Mouse (Mus musculus): ENCODE results near the gene Fam173a. TPM values are rescaled to one million over a fixed set of nuclear protein-coding genes. Genes with fewer than 3 reads are reported as not detected.
"Not testable (repeated sequence)": the region's sequence is repeated elsewhere in the genome, so short reads cannot be mapped to it uniquely, and the experiment has no call there.

Fam173a gene
- polyA plus RNA-seq, 1 experiment from 2014 or later: 68.1 TPM

- no peak overlapping the region for H3K9ac ChIP-seq
Observed at GRCm38 (mm10) chr17:25751446-25751845, 41.3 kb downstream of the Fam173a start.

DNA sequence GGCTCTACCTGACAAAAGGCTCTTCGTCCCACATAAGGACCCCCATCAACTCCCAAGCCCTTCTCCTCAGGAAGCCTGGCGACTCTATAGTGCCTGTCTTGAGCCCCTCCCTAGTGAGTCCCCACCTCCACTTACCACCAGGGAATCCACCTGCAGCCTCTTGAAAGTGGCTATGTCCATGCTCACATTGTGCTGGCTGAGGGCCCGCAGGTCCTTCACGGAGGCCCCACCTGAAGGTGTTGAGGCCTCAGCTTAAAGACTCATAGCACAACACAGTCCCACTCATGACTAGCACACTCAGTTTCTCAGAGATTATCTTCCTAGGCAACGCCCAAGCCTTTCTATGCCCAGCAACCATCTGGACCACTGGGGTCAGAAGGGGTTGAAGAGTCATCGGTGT is 43.4 kb downstream of the Fam173a start:
- H3K9ac ChIP-seq: no peak overlapping the region
- H3K4me1 ChIP-seq: no peaks in the 10 kb centered on the region
- no peaks in the 10 kb centered on the region for H3K36me3 ChIP-seq
- ATAC-seq: no peak
- H3K9me3 ChIP-seq (replicated peaks): no peaks in the 10 kb centered on the region
- 61% methylated on average over 6 of the region's 6 CpGs for WGBS (ENCODE audit: insufficient replicate concordance)
- no peak overlapping the region for H3K4me3 ChIP-seq
- H3K27ac ChIP-seq: no peak overlapping the region
- no peak overlapping the region for H3K4me2 ChIP-seq
- H3K27me3 ChIP-seq (replicated peaks): peaks cover 21% of the 10 kb centered on the region; the same call in 1 of the 2 replicates

More at GRCm38 (mm10) chr17:25751446-25751845, 41.3 kb downstream of the Fam173a start:
- Histone ChIP-seq H3K4me2 (no peak overlapping the region), H3K27me3 (replicated peaks) (peaks cover 9% of the 10 kb centered on the region; the same call in 1 of the 2 replicates), H3K4me1 (no peaks in the 10 kb centered on the region), H3K9me3 (replicated peaks) (no peaks in the 10 kb centered on the region), H3K4me3 (no peak overlapping the region), H3K36me3 (no peaks in the 10 kb centered on the region), H3K27ac (no peak overlapping the region)
- 55% methylated on average over 5 of the region's 5 CpGs for WGBS (ENCODE audit: insufficient replicate concordance)
- no peak for ATAC-seq

DNA sequence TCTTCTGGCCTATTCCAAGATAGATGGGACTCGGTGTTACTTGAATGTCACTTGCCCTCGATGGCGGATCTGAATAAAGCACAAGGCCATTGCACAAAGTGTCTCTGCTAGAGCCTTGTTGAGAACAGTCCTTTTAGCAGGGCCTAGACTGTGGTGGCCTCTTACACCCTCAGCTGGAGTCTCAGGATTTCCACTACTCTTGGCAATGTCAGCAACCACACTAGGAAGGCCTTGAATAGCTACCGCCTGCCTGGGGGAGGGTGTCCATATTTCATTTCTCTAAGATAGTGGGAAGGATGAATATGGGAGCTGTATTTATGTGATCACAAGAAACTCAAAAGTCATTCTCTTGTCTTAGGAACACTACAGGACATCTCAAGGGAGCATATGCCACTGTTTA is 44.5 kb downstream of the Fam173a start:
- H3K4me3 ChIP-seq: no peak overlapping the region
- H3K4me2 ChIP-seq: no peak overlapping the region
- no peak for ATAC-seq
- H3K27me3 ChIP-seq (replicated peaks): peaks cover 20% of the 10 kb centered on the region; the same call in 1 of the 2 replicates
- H3K9ac ChIP-seq: no peak overlapping the region
- H3K9me3 ChIP-seq (replicated peaks): no peaks in the 10 kb centered on the region
- H3K27ac ChIP-seq: no peak overlapping the region
- no peaks in the 10 kb centered on the region for H3K4me1 ChIP-seq
- H3K36me3 ChIP-seq: no peaks in the 10 kb centered on the region
- WGBS (ENCODE audit: insufficient replicate concordance): 75% methylated on average over 4 of the region's 4 CpGs

- 59% methylated on average over 10 of the region's 10 CpGs for WGBS (ENCODE audit: insufficient replicate concordance)
- H3K9ac ChIP-seq: no peak overlapping the region
- H3K27ac ChIP-seq: no peak overlapping the region
- H3K4me1 ChIP-seq: no peaks in the 10 kb centered on the region
- ATAC-seq: no peak
- no peaks in the 10 kb centered on the region for H3K9me3 ChIP-seq (replicated peaks)
- no peak overlapping the region for H3K4me2 ChIP-seq
- H3K36me3 ChIP-seq: no peaks in the 10 kb centered on the region
- peaks cover 19% of the 10 kb centered on the region; the same call in 1 of the 2 replicates for H3K27me3 ChIP-seq (replicated peaks)
- H3K4me3 ChIP-seq: no peak overlapping the region
Observed at GRCm38 (mm10) chr17:25744311-25744710, 48.4 kb downstream of the Fam173a start.

DNA sequence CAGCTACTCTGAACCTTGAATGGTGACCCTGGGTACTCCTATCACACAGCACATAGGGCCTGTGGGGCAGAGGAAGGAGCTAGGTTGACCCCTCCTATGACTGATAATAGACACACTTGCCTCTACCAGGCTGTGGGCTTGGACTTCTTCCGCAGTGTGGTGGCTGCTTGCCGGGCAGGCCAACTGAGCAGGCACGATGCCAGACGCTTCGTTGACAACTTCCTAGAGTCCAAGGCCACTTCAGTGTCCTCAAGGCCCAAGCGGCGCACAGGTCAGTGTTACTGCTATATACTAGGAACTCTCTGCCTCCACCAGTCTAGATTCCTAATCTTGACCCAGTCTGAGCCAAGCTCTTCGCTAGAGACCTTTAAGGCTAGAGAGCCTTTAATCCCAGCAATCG is 48.9 kb downstream of the Fam173a start:
- Histone ChIP-seq H3K9ac (no peak overlapping the region), H3K27me3 (replicated peaks) (peaks cover 19% of the 10 kb centered on the region; the same call in 1 of the 2 replicates), H3K4me2 (no peak overlapping the region), H3K27ac (no peak overlapping the region), H3K4me3 (no peak overlapping the region), H3K4me1 (no peaks in the 10 kb centered on the region), H3K36me3 (no peaks in the 10 kb centered on the region), H3K9me3 (replicated peaks) (no peaks in the 10 kb centered on the region)
- 78% methylated on average over 9 of the region's 9 CpGs for WGBS (ENCODE audit: insufficient replicate concordance)
- ATAC-seq: 0 out of 2 replicates have a peak, but pooled peaks have one; percentile 13

- H3K4me3 ChIP-seq; H3K27ac ChIP-seq; H3K4me1 ChIP-seq; H3K4me2 ChIP-seq; H3K9ac ChIP-seq; ATAC-seq; H3K36me3 ChIP-seq; H3K9me3 ChIP-seq (replicated peaks): not testable (repeated sequence)
- 55% methylated on average over 12 of the region's 12 CpGs for WGBS (ENCODE audit: insufficient replicate concordance)
- peaks cover 19% of the 10 kb centered on the region; the same call in 1 of the 2 replicates for H3K27me3 ChIP-seq (replicated peaks)
Observed at GRCm38 (mm10) chr17:25741471-25741870, 51.2 kb downstream of the Fam173a start.

Small RNAs within 50 kb of the gene (microRNA-seq; reads per million reads assigned to microRNA genes)
- gene Gm25083: not detected
- gene Mir3082: not detected
- gene Mir6966: not detected

Other genes with a start within 250 kb of the Fam173a start
- 0.52 and 0.65 TPM in 2 replicates for gene Sox8, start 222.2 kb downstream of the Fam173a start, polyA plus RNA-seq (2016; fragmentation: Nextera tagmentation; extraction: Ambion mirVana)
- 14.4 and 15.0 TPM in 2 replicates for gene Lmf1, start 213.8 kb downstream of the Fam173a start, polyA plus RNA-seq (2016; fragmentation: Nextera tagmentation; extraction: Ambion mirVana)
- 1.2 and 1.4 TPM in 2 replicates for gene Gng13, start 75.7 kb downstream of the Fam173a start, polyA plus RNA-seq (2016; fragmentation: Nextera tagmentation; extraction: Ambion mirVana)
- gene Chtf18, start 65.5 kb downstream of the Fam173a start, polyA plus RNA-seq (2016; fragmentation: Nextera tagmentation; extraction: Ambion mirVana): 33.3 and 37.6 TPM in 2 replicates
- gene Rpusd1, start 65.2 kb downstream of the Fam173a start, polyA plus RNA-seq (2016; fragmentation: Nextera tagmentation; extraction: Ambion mirVana): 8.8 and 10.3 TPM in 2 replicates
- gene Mslnl, start 56.9 kb downstream of the Fam173a start, polyA plus RNA-seq (2016; fragmentation: Nextera tagmentation; extraction: Ambion mirVana): not detected in 2 replicates
- 0.26 and 0.30 TPM in 2 replicates for gene Msln, start 38.5 kb downstream of the Fam173a start, polyA plus RNA-seq (2016; fragmentation: Nextera tagmentation; extraction: Ambion mirVana)
- gene Narfl, start 19.1 kb downstream of the Fam173a start, polyA plus RNA-seq (2016; fragmentation: Nextera tagmentation; extraction: Ambion mirVana): 18.9 and 19.3 TPM in 2 replicates
- gene Haghl, start 7.2 kb downstream of the Fam173a start, polyA plus RNA-seq (2016; fragmentation: Nextera tagmentation; extraction: Ambion mirVana): 11.4 and 11.9 TPM in 2 replicates
- gene Ccdc78, start 6.3 kb downstream of the Fam173a start, polyA plus RNA-seq (2016; fragmentation: Nextera tagmentation; extraction: Ambion mirVana): 0.17 TPM in 1 of 2 replicates, not detected in the other
- gene AC134908.4, start 2.8 kb upstream of the Fam173a start, polyA plus RNA-seq (2016; fragmentation: Nextera tagmentation; extraction: Ambion mirVana): not detected in 2 replicates
- 29.1 and 31.7 TPM in 2 replicates for gene Metrn, start 4.2 kb upstream of the Fam173a start, polyA plus RNA-seq (2016; fragmentation: Nextera tagmentation; extraction: Ambion mirVana)
- 0.18 and 0.33 TPM in 2 replicates for gene Fbxl16, start 16.2 kb upstream of the Fam173a start, polyA plus RNA-seq (2016; fragmentation: Nextera tagmentation; extraction: Ambion mirVana)
- 17.7 and 18.7 TPM in 2 replicates for gene Wdr24, start 30.7 kb upstream of the Fam173a start, polyA plus RNA-seq (2016; fragmentation: Nextera tagmentation; extraction: Ambion mirVana)
- 26.6 and 26.8 TPM in 2 replicates for gene Jmjd8, start 36.0 kb upstream of the Fam173a start, polyA plus RNA-seq (2016; fragmentation: Nextera tagmentation; extraction: Ambion mirVana)
- 150 and 156 TPM in 2 replicates for gene Stub1, start 40.5 kb upstream of the Fam173a start, polyA plus RNA-seq (2016; fragmentation: Nextera tagmentation; extraction: Ambion mirVana)
- 0.80 and 0.89 TPM in 2 replicates for gene Rhbdl1, start 44.4 kb upstream of the Fam173a start, polyA plus RNA-seq (2016; fragmentation: Nextera tagmentation; extraction: Ambion mirVana)
- gene Gm20683, start 48.9 kb upstream of the Fam173a start, polyA plus RNA-seq (2016; fragmentation: Nextera tagmentation; extraction: Ambion mirVana): 0.43 and 0.64 TPM in 2 replicates
- gene Rhot2, start 52.0 kb upstream of the Fam173a start, polyA plus RNA-seq (2016; fragmentation: Nextera tagmentation; extraction: Ambion mirVana): 15.8 and 17.4 TPM in 2 replicates
- 19.5 and 19.6 TPM in 2 replicates for gene Wdr90, start 68.6 kb upstream of the Fam173a start, polyA plus RNA-seq (2016; fragmentation: Nextera tagmentation; extraction: Ambion mirVana)
- gene Mcrip2, start 75.9 kb upstream of the Fam173a start, polyA plus RNA-seq (2016; fragmentation: Nextera tagmentation; extraction: Ambion mirVana): 68.0 and 70.3 TPM in 2 replicates
- 52.3 and 53.5 TPM in 2 replicates for gene Mettl26, start 82.2 kb upstream of the Fam173a start, polyA plus RNA-seq (2016; fragmentation: Nextera tagmentation; extraction: Ambion mirVana)
- gene Wfikkn1, start 88.0 kb upstream of the Fam173a start, polyA plus RNA-seq (2016; fragmentation: Nextera tagmentation; extraction: Ambion mirVana): 0.83 and 0.91 TPM in 2 replicates
- 9.9 and 11.8 TPM in 2 replicates for gene Rab40c, start 126.8 kb upstream of the Fam173a start, polyA plus RNA-seq (2016; fragmentation: Nextera tagmentation; extraction: Ambion mirVana)
- gene Pigq, start 152.0 kb upstream of the Fam173a start, polyA plus RNA-seq (2016; fragmentation: Nextera tagmentation; extraction: Ambion mirVana): 161 and 171 TPM in 2 replicates
- gene Nhlrc4, start 152.1 kb upstream of the Fam173a start, polyA plus RNA-seq (2016; fragmentation: Nextera tagmentation; extraction: Ambion mirVana): 5.0 and 7.3 TPM in 2 replicates
- gene A930017K11Rik, start 159.7 kb upstream of the Fam173a start, polyA plus RNA-seq (2016; fragmentation: Nextera tagmentation; extraction: Ambion mirVana): 0.36 and 0.49 TPM in 2 replicates
- gene Capn15, start 192.9 kb upstream of the Fam173a start, polyA plus RNA-seq (2016; fragmentation: Nextera tagmentation; extraction: Ambion mirVana): 20.4 and 21.3 TPM in 2 replicates